Mouse (Mus musculus) liver, postnatal 0 days (tissue): ENCODE measurements around the gene Ankrd52. TPM values are rescaled to one million over a fixed set of nuclear protein-coding genes. Genes with fewer than 3 reads are reported as not detected.

ENCODE experiments used
- ATAC-seq: fragments of 200-750 bp; cut with Nextera tagmentation; 2 replicates; pipeline ENCODE4 v1.8.0; 2017; ENCODE audit warnings: mild to moderate bottlenecking, moderate library complexity
- DNase-seq: peaks from one replicate; pipeline ENCODE4 v3.0.0-alpha.2; 2016
- H3K27ac ChIP-seq: fragments of 300-500 bp; sonication (generic); 2 replicates; pipeline ENCODE4 v1.5.1; 2014; ENCODE audit warnings: antibody characterized with exemption, moderate library complexity, mild to moderate bottlenecking, low read depth
- H3K27me3 ChIP-seq: fragments of 300-500 bp; sonication (generic); 2 replicates; pipeline ENCODE4 v1.6.1; 2014; ENCODE audit warnings: low read length, control low read depth, mixed read lengths; ENCODE audit not compliant: insufficient read depth
- H3K36me3 ChIP-seq: fragments of 300-500 bp; sonication (generic); replicated peaks from 2 replicates; pipeline ENCODE4 v1.6.1; 2014; ENCODE audit warnings: mild to moderate bottlenecking, control low read depth, low read length, moderate library complexity, mixed read lengths; ENCODE audit not compliant: insufficient read depth
- H3K4me1 ChIP-seq: fragments of 300-500 bp; sonication (generic); 2 replicates; pipeline ENCODE4 v1.6.1; 2014; ENCODE audit warnings: antibody characterized with exemption, mild to moderate bottlenecking, control low read depth; ENCODE audit not compliant: insufficient read depth
- H3K4me2 ChIP-seq: fragments of 300-500 bp; sonication (generic); 2 replicates; pipeline ENCODE4 v1.6.1; 2014; ENCODE audit warnings: low read depth, mild to moderate bottlenecking, low read length, moderate library complexity, mixed read lengths
- H3K4me3 ChIP-seq: fragments of 300-500 bp; sonication (generic); 2 replicates; pipeline ENCODE4 v1.5.1; 2014; ENCODE audit warnings: low read depth, low read length
- H3K9ac ChIP-seq: fragments of 300-500 bp; sonication (generic); replicated peaks from 2 replicates; pipeline ENCODE4 v1.6.1; 2014; ENCODE audit warnings: mild to moderate bottlenecking, moderate library complexity
- H3K9me3 ChIP-seq: fragments of 300-500 bp; sonication (generic); 2 replicates; pipeline ENCODE4 v1.6.1; 2016; ENCODE audit warnings: mild to moderate bottlenecking, control low read depth, low read length, mixed read lengths
- CTCF ChIP-seq: sonication (generic); IDR thresholded peaks from 2 replicates; pipeline ENCODE4 v1.5.1; 2016; ENCODE audit warnings: antibody characterized with exemption, low read depth
- EP300 ChIP-seq: IDR thresholded peaks from 2 replicates; pipeline ENCODE4 v1.6.1; 2016; ENCODE audit warnings: antibody characterized with exemption, low read depth, mild to moderate bottlenecking
- WGBS: fragments of 180-500 bp; shearing (Covaris S2); extraction: QIAGEN DNeasy Blood & Tissue Kit; methylation state at CpG from one replicate; pipeline ENCODE4 v1.1.7; 2014; ENCODE audit not compliant: insufficient replicate concordance; 5-methylcytosine and 5-hydroxymethylcytosine counted together
- polyA plus RNA-seq: library from polyadenylated mRNA; unstranded; fragments of >200 nt; fragmentation: Nextera tagmentation; extraction: Ambion mirVana; gene quantifications from 2 replicates; pipeline ENCODE4 v1.2.1, GENCODE M21; 2015

Gene Ankrd52
- polyA plus RNA-seq, 1 experiment from 2014 or later = 2.7 TPM

DNA sequence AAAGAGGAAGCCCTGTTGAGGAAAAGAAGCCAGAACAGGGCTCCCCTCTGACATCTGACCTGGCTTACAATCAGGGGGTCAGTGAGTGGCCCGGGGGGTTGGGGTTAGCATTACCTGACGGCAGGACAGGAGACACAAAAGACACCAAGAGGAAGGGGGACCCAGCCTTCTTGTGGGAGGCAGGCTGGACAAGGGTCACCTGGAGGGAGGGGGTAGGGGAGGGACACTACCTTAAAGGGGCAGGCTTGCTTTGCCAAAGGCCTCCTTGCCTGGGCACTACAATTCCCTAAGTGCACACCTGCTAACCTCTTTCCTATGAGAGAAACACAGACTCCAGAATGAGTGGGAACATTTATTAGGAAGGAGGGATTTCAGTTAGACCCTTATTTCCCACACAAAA is 24.1 kb downstream of the Ankrd52 start, which contains the start of gene Slc39a5:
Slc39a5 (minus strand) TSS at position 174 of the 400 bp plus-strand sequence.
- TF ChIP-seq CTCF = no peak
- no peak for TF ChIP-seq EP300
- ATAC-seq (no peak), DNase-seq (no peak)
- WGBS = 31% methylated on average over 2 of the region's 2 CpGs
- Histone ChIP-seq H3K4me2 (peak within 1 kb of the TSS; percentile 59), H3K36me3 (peaks cover 7% of the 10 kb centered on the region; the same call in 1 of the 2 replicates), H3K27me3 (no peaks in the 10 kb centered on the region), H3K4me3 (peak within 1 kb of the TSS; percentile 42), H3K27ac (0 out of 2 replicates have a peak within 1 kb of the TSS, but pooled peaks have one; percentile 29), H3K9me3 (no peaks in the 10 kb centered on the region), H3K9ac (peak within 1 kb of the TSS; percentile 51), H3K4me1 (peaks cover 8% of the 10 kb centered on the region; the same call in 1 of the 2 replicates)

DNA sequence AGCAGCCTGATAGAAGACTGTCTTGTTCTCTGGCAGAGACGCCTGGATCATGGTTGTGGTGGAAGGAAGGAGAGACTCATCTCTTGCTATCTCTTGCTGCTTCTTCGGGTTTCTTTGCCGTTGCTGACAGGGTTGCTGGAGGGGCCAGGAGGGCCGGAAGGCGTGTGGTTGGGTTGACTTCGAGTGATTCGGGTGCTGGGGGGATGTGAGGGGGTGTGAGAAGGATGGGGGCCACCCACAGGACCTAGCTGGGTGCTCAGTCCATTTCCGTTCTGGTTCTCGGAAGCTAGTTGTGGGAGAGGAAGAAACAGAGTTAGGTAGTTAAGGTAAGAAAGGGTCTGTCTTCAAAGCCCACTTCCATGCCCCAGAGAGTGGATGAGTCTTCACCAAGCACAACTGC is 24.7 kb downstream of the Ankrd52 start:
- H3K36me3 ChIP-seq = peaks cover 9% of the 10 kb centered on the region; the same call in 1 of the 2 replicates
- TF ChIP-seq EP300 (no peak), CTCF (no peak)
- H3K4me2 ChIP-seq = no peak overlapping the region
- no peak overlapping the region for H3K4me3 ChIP-seq
- H3K27me3 ChIP-seq = no peaks in the 10 kb centered on the region
- H3K9me3 ChIP-seq = no peaks in the 10 kb centered on the region
- H3K27ac ChIP-seq = no peak overlapping the region
- ATAC-seq (no peak), DNase-seq (no peak)
- H3K4me1 ChIP-seq = peaks cover 4% of the 10 kb centered on the region; the same call in 1 of the 2 replicates
- WGBS = 76% methylated on average over 9 of the region's 9 CpGs
- H3K9ac ChIP-seq = no peak overlapping the region

DNA sequence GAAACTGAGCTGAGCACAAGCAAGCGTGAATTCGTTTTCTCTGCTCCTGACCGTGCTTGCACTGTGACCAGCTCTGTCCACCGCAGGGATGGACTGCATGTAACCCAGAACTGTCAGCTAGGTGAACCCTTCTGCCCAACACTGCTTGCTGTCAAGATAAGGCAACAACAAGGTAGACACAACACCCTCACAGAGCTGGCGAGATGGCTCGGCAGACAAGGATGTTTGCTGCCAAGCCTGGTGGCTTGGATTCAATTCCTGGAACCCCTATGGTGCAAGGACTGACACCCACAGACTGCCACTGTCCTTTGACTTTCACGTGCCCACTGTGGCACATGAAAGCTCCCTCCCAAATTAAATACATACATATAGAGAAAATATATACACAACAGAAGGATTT is 27.0 kb downstream of the Ankrd52 start:
- Histone ChIP-seq H3K27ac (no peak overlapping the region), H3K4me2 (no peak overlapping the region), H3K27me3 (no peaks in the 10 kb centered on the region), H3K36me3 (peaks cover 12% of the 10 kb centered on the region), H3K4me1 (no peaks in the 10 kb centered on the region; the same call in none of the 2 replicates), H3K9ac (no peak overlapping the region), H3K4me3 (no peak overlapping the region), H3K9me3 (no peaks in the 10 kb centered on the region)
- no peak for TF ChIP-seq EP300
- no peak for TF ChIP-seq CTCF
- DNase-seq = no peak
- ATAC-seq = no peak
- 87% methylated on average over 7 of the region's 7 CpGs for WGBS

DNA sequence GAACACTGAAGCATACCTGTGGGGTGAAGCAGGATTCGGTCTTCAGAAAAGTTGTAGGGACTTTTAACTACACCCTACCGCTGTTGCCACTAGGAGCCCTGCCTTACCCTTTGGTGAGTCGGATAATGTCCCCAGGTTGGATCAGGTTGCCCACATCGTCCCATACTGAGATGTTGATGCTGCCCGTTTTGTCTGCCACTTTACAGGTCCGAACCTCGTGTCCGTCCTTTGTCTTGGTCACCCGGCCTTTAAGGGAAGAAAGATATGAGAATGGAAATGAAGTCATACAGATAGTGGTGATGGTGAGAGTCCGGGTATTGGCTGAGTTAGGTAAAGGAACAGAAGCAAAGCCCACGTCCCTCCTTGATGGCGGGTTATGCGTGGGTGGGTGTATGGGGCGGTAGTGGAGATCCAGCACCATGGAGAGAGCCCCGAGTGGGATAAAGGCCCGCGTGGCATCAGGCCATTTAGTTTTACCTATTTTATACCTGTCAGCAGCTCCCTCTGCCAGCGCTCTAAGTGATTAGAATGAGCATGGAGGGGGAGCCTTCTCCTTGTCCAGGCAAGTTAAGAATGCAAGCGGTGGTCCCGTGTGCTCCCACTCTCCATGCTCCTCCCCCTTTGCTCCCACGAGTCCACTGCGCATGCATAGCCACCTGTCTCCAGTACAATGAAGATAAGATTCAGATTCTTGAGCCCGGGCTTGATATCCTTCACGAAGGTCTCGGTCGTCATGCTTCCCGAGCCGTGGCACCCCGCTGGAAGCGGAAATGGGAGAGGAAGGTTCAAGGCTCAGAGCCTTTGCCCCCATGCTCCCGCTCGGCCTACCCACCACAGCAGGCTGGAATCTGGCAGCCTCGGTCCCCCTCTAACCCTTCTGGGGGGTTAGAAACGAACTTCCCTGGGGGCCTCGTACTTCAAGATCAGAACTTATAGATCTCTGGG is 31.9 kb downstream of the Ankrd52 start:
- 18% methylated on average over 35 of the region's 35 CpGs for WGBS
- peaks cover 12% of the 10 kb centered on the region for H3K36me3 ChIP-seq
- peaks cover 26% of the 10 kb centered on the region for H3K4me1 ChIP-seq
- H3K27ac ChIP-seq = peak overlapping the region; percentile 48
- H3K9me3 ChIP-seq = no peaks in the 10 kb centered on the region
- peak overlapping the region; percentile 78 for H3K4me3 ChIP-seq
- TF ChIP-seq EP300 (no peak), CTCF (no peak)
- H3K27me3 ChIP-seq = no peaks in the 10 kb centered on the region
- H3K4me2 ChIP-seq = peak overlapping the region; percentile 94
- peak overlapping the region; percentile 78 for H3K9ac ChIP-seq
- ATAC-seq (no peak; the same call in 1 of the 2 replicates), DNase-seq (no peak)

DNA sequence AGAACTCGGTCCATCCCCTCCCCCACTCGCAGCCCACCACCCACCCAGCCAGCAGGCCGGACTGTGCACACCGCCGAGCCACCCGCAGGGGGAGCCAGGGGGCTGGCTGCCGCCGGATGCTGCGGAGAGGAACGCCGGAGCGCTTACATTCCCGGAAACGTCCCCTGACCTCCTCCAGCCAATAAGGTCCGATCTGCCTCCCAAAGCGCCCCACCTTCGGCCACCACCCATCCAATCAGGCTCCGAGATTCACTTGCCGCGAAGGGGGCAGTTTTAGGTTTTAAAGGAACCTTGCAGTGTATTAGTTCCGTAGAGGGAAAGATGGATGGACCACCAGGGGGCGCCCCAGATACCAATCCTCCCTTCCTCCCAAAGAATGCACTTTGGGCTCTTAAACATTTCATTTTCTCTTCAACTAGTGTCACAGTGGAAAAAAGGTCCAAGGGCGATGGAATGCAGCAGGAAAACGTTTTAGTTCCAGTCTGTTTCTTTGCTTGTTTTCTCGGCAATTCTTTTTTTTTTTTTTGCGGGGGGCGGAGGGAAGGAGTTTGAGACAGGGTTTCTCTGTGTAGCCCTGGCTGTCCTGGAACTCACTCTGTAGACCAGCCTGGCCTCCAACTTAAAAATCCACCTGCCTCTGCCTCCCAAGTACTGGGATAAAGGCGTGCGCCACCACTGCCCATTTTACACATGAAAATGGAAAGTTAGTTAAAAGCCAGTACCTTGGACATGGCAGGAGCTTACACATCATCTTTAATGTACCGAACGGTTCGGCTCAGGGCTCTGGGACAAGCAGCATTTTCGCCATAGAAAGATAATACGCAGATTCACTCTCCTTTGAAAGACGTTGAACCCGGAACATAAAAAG is 33.0 kb downstream of the Ankrd52 start:
- Histone ChIP-seq H3K4me1 (peaks cover 30% of the 10 kb centered on the region), H3K4me3 (peak overlapping the region; percentile 78), H3K4me2 (peak overlapping the region; percentile 94), H3K27ac (peak overlapping the region; percentile 86), H3K9me3 (no peaks in the 10 kb centered on the region), H3K27me3 (no peaks in the 10 kb centered on the region), H3K36me3 (peaks cover 15% of the 10 kb centered on the region), H3K9ac (peak overlapping the region; percentile 82)
- ATAC-seq (peak; percentile 88), DNase-seq (peak; percentile 96)
- 4% methylated on average over 36 of the region's 36 CpGs for WGBS
- TF ChIP-seq CTCF = peak; percentile 82
- peak; percentile 56; the same call in 1 of the 2 replicates for TF ChIP-seq EP300

DNA sequence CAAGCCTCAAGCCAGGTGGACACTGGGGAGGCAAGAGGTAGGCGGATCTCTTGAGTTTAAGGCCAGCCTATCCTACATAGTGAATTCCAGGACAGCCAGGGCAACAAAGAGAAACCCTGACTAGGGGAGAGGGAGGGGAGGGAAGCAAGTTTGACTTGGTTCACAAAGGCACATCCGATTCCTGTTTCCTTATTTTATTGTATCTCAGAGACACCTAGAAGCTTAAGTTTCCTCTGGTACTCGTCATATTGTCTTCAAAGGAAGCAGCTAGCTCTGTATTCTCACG is 33.6 kb downstream of the Ankrd52 start:
- Histone ChIP-seq H3K27ac (peak overlapping the region; percentile 86), H3K4me3 (peak overlapping the region; percentile 78), H3K4me2 (peak overlapping the region; percentile 94), H3K9ac (peak overlapping the region; percentile 82), H3K36me3 (peaks cover 16% of the 10 kb centered on the region), H3K4me1 (peaks cover 30% of the 10 kb centered on the region), H3K27me3 (no peaks in the 10 kb centered on the region), H3K9me3 (no peaks in the 10 kb centered on the region)
- 19% methylated on average over 4 of the region's 4 CpGs for WGBS
- DNase-seq (no peak), ATAC-seq (no peak)
- no peak for TF ChIP-seq EP300
- no peak for TF ChIP-seq CTCF
